ENCODE assay signal across 21 mouse cellular contexts in the genomic region with DNA sequence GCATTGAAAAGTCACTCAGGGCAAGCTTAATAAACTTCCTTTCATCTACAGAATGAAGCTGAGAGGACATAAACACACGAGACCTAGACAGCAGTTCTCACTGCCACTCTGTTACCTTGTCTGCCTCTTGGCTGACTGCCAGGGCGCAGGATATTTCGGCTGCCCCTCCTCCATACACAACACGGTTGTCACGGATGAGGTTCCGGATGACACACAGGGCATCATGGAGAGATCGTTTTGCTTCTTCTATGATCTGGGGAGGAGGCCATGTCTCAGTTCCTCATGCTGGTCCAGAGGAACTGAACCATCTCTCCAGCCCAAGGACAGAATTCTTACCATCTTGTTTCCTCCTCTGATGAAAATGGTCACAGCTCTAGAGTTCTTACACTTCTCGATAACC. TPM values are rescaled to one million over a fixed set of nuclear protein-coding genes. Genes with fewer than 3 reads are reported as not detected.
DNase-seq lines count a peak whose midpoint lies in the region; ATAC-seq and TF ChIP-seq lines count a peak whose summit lies in the region.
"Had no signal": no experiment of that assay in that cellular context is flagged by ENCODE, and none has a peak within 500 bp of the region (broad histone marks: within the 10 kb centered on the region; RNA-seq: fewer than 3 reads in every experiment).

No protein-coding gene starts in this region.

- H3K4me3 ChIP-seq in gastrocnemius, adult 2 months, result no peak overlapping the region
- H3K4me3 ChIP-seq in liver, postnatal 0 days (ENCODE audit: low read depth, low read length), result no peak overlapping the region
- H3K4me3 ChIP-seq in liver, embryonic 11.5 days (ENCODE audit: low read depth, low read length), result no peak overlapping the region
- no peak overlapping the region for H3K4me3 ChIP-seq in midbrain, embryonic 11.5 days (ENCODE audit: low read depth, low read length)
- no peak overlapping the region for H3K4me3 ChIP-seq in midbrain, embryonic 14.5 days (replicated peaks; ENCODE audit: low read depth, low read length)

- TF ChIP-seq EP300 in liver, postnatal 0 days (IDR thresholded peaks at IDR 0.05; ENCODE audit: low read depth), result no peak

- no peak for TF ChIP-seq CTCF in gastrocnemius, adult 2 months (IDR thresholded peaks at IDR 0.05)
- TF ChIP-seq CTCF in liver, postnatal 0 days (IDR thresholded peaks at IDR 0.05; ENCODE audit: low read depth), result no peak

- no peaks in the 10 kb centered on the region for H3K27me3 ChIP-seq in liver, postnatal 0 days (ENCODE audit: insufficient read depth, low read length)
- no peaks in the 10 kb centered on the region for H3K27me3 ChIP-seq in liver, embryonic 11.5 days (replicated peaks; ENCODE audit: control insufficient read depth, insufficient read depth, low read length)
- H3K27me3 ChIP-seq in midbrain, embryonic 11.5 days (ENCODE audit: control insufficient read depth, insufficient read depth, low read length), result no peaks in the 10 kb centered on the region
- no peaks in the 10 kb centered on the region for H3K27me3 ChIP-seq in midbrain, embryonic 14.5 days (ENCODE audit: control insufficient read depth, insufficient read depth, low read length)
- H3K27me3 ChIP-seq: CH12.LX, Patski had no signal

- H3K36me3 ChIP-seq in liver, postnatal 0 days (replicated peaks; ENCODE audit: insufficient read depth, low read length), result peaks cover 77% of the 10 kb centered on the region
- peaks cover 59% of the 10 kb centered on the region for H3K36me3 ChIP-seq in liver, embryonic 11.5 days (ENCODE audit: control insufficient read depth, insufficient read depth, low read length)
- peaks cover 50% of the 10 kb centered on the region for H3K36me3 ChIP-seq in midbrain, embryonic 11.5 days (ENCODE audit: control insufficient read depth, insufficient read depth, low read length)
- peaks cover 92% of the 10 kb centered on the region for H3K36me3 ChIP-seq in midbrain, embryonic 14.5 days (ENCODE audit: control insufficient read depth, insufficient read depth, low read length)

- H3K9me3 ChIP-seq in liver, postnatal 0 days (ENCODE audit: low read length), result no peaks in the 10 kb centered on the region
- H3K9me3 ChIP-seq in liver, embryonic 11.5 days (ENCODE audit: control insufficient read depth, low read length), result no peaks in the 10 kb centered on the region
- no peaks in the 10 kb centered on the region for H3K9me3 ChIP-seq in midbrain, embryonic 11.5 days (ENCODE audit: control insufficient read depth, low read length)
- H3K9me3 ChIP-seq in midbrain, embryonic 14.5 days (ENCODE audit: control insufficient read depth, low read length), result no peaks in the 10 kb centered on the region
- H3K9me3 ChIP-seq: G1E had no signal

- no peaks in the 10 kb centered on the region for H3K4me1 ChIP-seq in liver, postnatal 0 days (ENCODE audit: insufficient read depth)
- no peaks in the 10 kb centered on the region; the same call in 1 of the 2 replicates for H3K4me1 ChIP-seq in liver, embryonic 11.5 days (replicated peaks; ENCODE audit: control insufficient read depth, insufficient read depth, low read length)
- H3K4me1 ChIP-seq in midbrain, embryonic 11.5 days (ENCODE audit: control insufficient read depth, insufficient read depth, low read length), result no peaks in the 10 kb centered on the region
- no peaks in the 10 kb centered on the region for H3K4me1 ChIP-seq in midbrain, embryonic 14.5 days (ENCODE audit: control insufficient read depth, insufficient read depth, low read length)

- intact Hi-C loops in gastrocnemius, adult 2 months (cut with DNase I), result no loop called here

- H3K9ac ChIP-seq in liver, postnatal 0 days (replicated peaks), result no peak overlapping the region
- H3K9ac ChIP-seq in liver, embryonic 11.5 days (ENCODE audit: low read depth, low read length), result no peak overlapping the region
- H3K9ac ChIP-seq in midbrain, embryonic 11.5 days (ENCODE audit: low read length), result no peak overlapping the region
- no peak overlapping the region for H3K9ac ChIP-seq in midbrain, embryonic 14.5 days (replicated peaks; ENCODE audit: low read length)

- H3K27ac ChIP-seq in gastrocnemius, adult 2 months, result peak overlapping the region; percentile 62
- H3K27ac ChIP-seq in liver, postnatal 0 days (ENCODE audit: low read depth), result no peak overlapping the region
- H3K27ac ChIP-seq in liver, embryonic 11.5 days (ENCODE audit: low read depth, low read length), result no peak overlapping the region
- H3K27ac ChIP-seq in midbrain, embryonic 11.5 days (ENCODE audit: low read depth, low read length), result no peak overlapping the region
- H3K27ac ChIP-seq in midbrain, embryonic 14.5 days (replicated peaks; ENCODE audit: low read depth, low read length), result no peak overlapping the region

- H3K4me2 ChIP-seq in liver, postnatal 0 days (ENCODE audit: low read depth, low read length), result no peak overlapping the region
- H3K4me2 ChIP-seq in liver, embryonic 11.5 days, result no peak overlapping the region
- no peak overlapping the region for H3K4me2 ChIP-seq in midbrain, embryonic 11.5 days
- no peak overlapping the region for H3K4me2 ChIP-seq in midbrain, embryonic 14.5 days (ENCODE audit: low read length)

- DNase-seq in gastrocnemius, adult 2 months, result peak; percentile 65
- DNase-seq in gastrocnemius, postnatal 25 days, result no peak
- peak; percentile 16 for DNase-seq in liver, postnatal 0 days
- DNase-seq in liver, embryonic 11.5 days (ENCODE audit: low spot score), result no peak
- peak; percentile 65 for DNase-seq in midbrain, embryonic 11.5 days (ENCODE audit: low spot score, missing footprints)
- DNase-seq in midbrain, embryonic 14.5 days, result no peak
- DNase-seq: adrenal gland, adult 2 months; adrenal gland, adult 8-10 months; adrenal gland, postnatal 10 days; adrenal gland, postnatal 14 days; adrenal gland, postnatal 25 days; adrenal gland, postnatal 36 days; B cell, adult 2 months; cerebellum, adult 11 months; cerebellum, adult 11-12 months; cerebellum, adult 18-20 months had no signal

- WGBS in liver, postnatal 0 days (ENCODE audit: insufficient replicate concordance), result 84% methylated on average over 8 of the region's 8 CpGs
- 89% methylated on average over 8 of the region's 8 CpGs for WGBS in liver, embryonic 11.5 days
- 90% methylated on average over 8 of the region's 8 CpGs for WGBS in midbrain, embryonic 11.5 days
- 92% methylated on average over 8 of the region's 8 CpGs for WGBS in midbrain, embryonic 14.5 days

- ATAC-seq in liver, postnatal 0 days, result no peak
- no peak for ATAC-seq in liver, embryonic 11.5 days (replicated peaks; ENCODE audit: low FRiP score)
- no peak for ATAC-seq in midbrain, embryonic 11.5 days (ENCODE audit: low FRiP score)
- no peak for ATAC-seq in midbrain, embryonic 14.5 days (ENCODE audit: low FRiP score, low TSS enrichment)
- ATAC-seq: activated CD4-positive, CD25-positive, alpha-beta regulatory T cell, adult 4 months; CD4-positive, CD25-positive, alpha-beta regulatory T cell, adult 4 months; Patski had no signal

RNA-seq across cellular contexts. Expression of gene Cct5, which starts 9.1 kb away (rescaled TPM):
- 100 to 1,000 TPM; 113 to 132 TPM for total RNA-seq in gastrocnemius, adult 2 months (2021)
- 100 to 1,000 TPM; 126 to 130 TPM for total RNA-seq in gastrocnemius, postnatal 25 days (2021)
- polyA plus RNA-seq in liver, postnatal 0 days (2015; fragmentation: Nextera tagmentation; extraction: Ambion mirVana), result 164 and 168 TPM in 2 replicates
- polyA plus RNA-seq in liver, embryonic 11.5 days (2014; fragmentation: Nextera tagmentation; extraction: Ambion mirVana), result 683 and 762 TPM in 2 replicates
- 728 and 743 TPM in 2 replicates for polyA plus RNA-seq in midbrain, embryonic 11.5 days (2014; fragmentation: Nextera tagmentation; extraction: Ambion mirVana)
- polyA plus RNA-seq in midbrain, embryonic 14.5 days (2014; fragmentation: Nextera tagmentation; extraction: Ambion mirVana), result 520 and 567 TPM in 2 replicates

RNA-seq across cellular contexts. Expression of gene Fam173b, which starts 9.1 kb away (rescaled TPM):
- total RNA-seq in gastrocnemius, adult 2 months (2021), result 10 to 100 TPM; 13.9 to 17.7 TPM
- total RNA-seq in gastrocnemius, postnatal 25 days (2021), result 10 to 100 TPM; 10.8 to 14.4 TPM
- polyA plus RNA-seq in liver, postnatal 0 days (2015; fragmentation: Nextera tagmentation; extraction: Ambion mirVana), result 9.3 and 12.1 TPM in 2 replicates
- polyA plus RNA-seq in liver, embryonic 11.5 days (2014; fragmentation: Nextera tagmentation; extraction: Ambion mirVana), result 13.8 and 14.3 TPM in 2 replicates
- polyA plus RNA-seq in midbrain, embryonic 11.5 days (2014; fragmentation: Nextera tagmentation; extraction: Ambion mirVana), result 14.0 and 14.6 TPM in 2 replicates
- polyA plus RNA-seq in midbrain, embryonic 14.5 days (2014; fragmentation: Nextera tagmentation; extraction: Ambion mirVana), result 9.5 and 10.0 TPM in 2 replicates

RNA-seq across cellular contexts. Expression of gene Cmbl, which starts 27.3 kb away (rescaled TPM):
- 10 to 100 TPM; 30.4 to 58.0 TPM for total RNA-seq in gastrocnemius, adult 2 months (2021)
- 10 to 100 TPM; 37.7 to 38.5 TPM for total RNA-seq in gastrocnemius, postnatal 25 days (2021)
- polyA plus RNA-seq in liver, postnatal 0 days (2015; fragmentation: Nextera tagmentation; extraction: Ambion mirVana), result 112 and 113 TPM in 2 replicates
- polyA plus RNA-seq in liver, embryonic 11.5 days (2014; fragmentation: Nextera tagmentation; extraction: Ambion mirVana), result 2.9 TPM in 2 replicates
- 1.5 and 1.6 TPM in 2 replicates for polyA plus RNA-seq in midbrain, embryonic 11.5 days (2014; fragmentation: Nextera tagmentation; extraction: Ambion mirVana)
- polyA plus RNA-seq in midbrain, embryonic 14.5 days (2014; fragmentation: Nextera tagmentation; extraction: Ambion mirVana), result 3.6 and 5.4 TPM in 2 replicates
- total RNA-seq: CH12.LX, G1E had no signal
- polyA plus RNA-seq: CD4-positive, CD25-positive, alpha-beta regulatory T cell, adult 4 months; G1E had no signal

Comparison
In these comparisons a context has a peak if more than half of its experiments do, and no peak if none do; other contexts are left out.
1. DNase-seq: peak in gastrocnemius, adult 2 months (single experiment), liver, postnatal 0 days (single experiment) and midbrain, embryonic 11.5 days (single experiment); none in gastrocnemius, postnatal 25 days (single experiment), liver, embryonic 11.5 days (single experiment) and midbrain, embryonic 14.5 days (single experiment).
2. RNA of gene Cmbl, which starts 27.3 kb away (polyA plus RNA-seq): 112 to 113 TPM in liver, postnatal 0 days; 3.6 to 5.4 TPM in midbrain, embryonic 14.5 days, 2.9 TPM in liver, embryonic 11.5 days and 1.5 to 1.6 TPM in midbrain, embryonic 11.5 days; every median in the first group is over 10 times any median in the second.